Mouse (Mus musculus) cerebellum, adult 9-11 months (tissue): ENCODE data around the gene P2rx6.
"Not testable (repeated sequence)": the region's sequence is repeated elsewhere in the genome, so short reads cannot be mapped to it uniquely, and the experiment has no call there.

Experiments
- DNase-seq: peaks from one replicate; pipeline ENCODE4 v3.0.0; 2022

P2rx6 gene

DNA sequence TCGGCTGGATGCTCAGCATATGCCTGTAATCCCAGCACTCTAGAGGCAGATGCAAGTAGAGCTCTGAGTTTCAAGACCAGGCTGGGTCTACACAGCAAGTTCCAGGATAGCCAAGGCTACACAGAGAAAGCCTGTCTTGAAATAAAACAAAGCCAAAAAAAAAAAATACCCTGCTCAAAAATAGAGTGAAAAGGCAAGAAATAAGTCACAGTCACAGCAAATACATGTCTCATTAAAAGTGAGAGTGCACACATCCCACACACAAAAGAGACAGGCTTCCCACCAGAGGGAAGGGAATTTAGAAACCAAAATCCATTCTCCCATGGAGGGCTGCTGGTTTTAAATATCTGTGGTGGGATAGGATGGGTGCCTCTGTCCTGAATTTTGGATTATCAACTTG, 1.9 kb downstream of the P2rx6 start:
- DNase-seq: no peak

DNA sequence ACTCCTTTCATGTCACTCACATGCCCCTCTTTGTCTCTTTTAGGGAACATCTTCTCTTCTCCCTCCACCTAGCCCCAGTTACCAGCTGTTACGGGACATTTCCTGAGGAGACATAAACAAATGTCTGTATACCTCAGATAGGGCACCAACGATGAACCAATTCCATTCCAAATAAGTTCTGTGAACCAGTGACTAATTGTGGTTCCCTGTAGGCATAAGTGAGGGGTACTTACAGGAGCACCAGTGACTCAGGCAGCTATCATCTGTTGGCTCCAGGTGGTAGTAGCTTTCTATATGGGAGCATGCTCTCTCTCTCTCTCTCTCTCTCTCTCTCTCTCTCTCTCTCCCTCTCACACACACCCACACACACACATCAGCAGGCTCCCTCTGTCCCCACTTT, 2.5 kb downstream of the P2rx6 start:
- DNase-seq: no peak

DNA sequence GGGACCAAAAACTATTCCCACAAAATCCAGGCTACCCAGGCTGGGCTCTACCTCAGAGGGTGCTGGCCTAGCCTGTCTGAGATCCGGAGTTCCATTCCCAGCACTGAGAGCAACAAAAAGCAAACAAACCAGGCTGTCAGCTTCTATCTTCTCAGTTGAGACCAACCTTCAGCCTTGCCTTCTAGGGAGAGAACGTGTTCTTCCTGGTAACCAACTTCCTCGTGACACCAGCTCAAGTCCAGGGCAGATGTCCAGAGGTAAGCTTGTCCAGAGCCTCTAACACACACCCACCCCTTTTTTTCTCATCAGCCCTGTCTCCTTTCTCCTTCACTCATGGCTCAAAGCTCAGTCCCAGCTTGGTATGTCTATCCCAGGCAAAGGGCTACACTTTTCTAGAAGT, 3.1 kb downstream of the P2rx6 start:
- no peak for DNase-seq

DNA sequence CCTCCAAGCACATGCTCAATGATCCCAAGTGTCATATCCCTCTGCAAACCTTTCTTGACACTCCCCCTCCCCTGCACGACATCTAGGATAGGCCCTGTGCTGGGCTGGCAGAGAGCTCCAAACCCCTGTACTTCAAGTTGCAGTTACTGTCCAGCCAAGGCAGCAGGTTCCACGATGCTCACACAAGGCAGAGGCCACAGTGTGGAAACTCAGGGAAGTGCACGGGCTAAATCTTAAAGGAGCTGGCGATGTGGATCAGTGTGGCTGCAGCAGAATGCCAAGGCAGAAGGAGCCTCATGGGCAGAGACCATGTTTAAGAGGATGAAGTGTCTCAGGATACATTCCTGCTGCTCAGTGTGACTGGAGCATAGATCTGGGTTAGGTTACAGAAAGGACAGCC, 4.5 kb downstream of the P2rx6 start:
- no peak for DNase-seq

DNA sequence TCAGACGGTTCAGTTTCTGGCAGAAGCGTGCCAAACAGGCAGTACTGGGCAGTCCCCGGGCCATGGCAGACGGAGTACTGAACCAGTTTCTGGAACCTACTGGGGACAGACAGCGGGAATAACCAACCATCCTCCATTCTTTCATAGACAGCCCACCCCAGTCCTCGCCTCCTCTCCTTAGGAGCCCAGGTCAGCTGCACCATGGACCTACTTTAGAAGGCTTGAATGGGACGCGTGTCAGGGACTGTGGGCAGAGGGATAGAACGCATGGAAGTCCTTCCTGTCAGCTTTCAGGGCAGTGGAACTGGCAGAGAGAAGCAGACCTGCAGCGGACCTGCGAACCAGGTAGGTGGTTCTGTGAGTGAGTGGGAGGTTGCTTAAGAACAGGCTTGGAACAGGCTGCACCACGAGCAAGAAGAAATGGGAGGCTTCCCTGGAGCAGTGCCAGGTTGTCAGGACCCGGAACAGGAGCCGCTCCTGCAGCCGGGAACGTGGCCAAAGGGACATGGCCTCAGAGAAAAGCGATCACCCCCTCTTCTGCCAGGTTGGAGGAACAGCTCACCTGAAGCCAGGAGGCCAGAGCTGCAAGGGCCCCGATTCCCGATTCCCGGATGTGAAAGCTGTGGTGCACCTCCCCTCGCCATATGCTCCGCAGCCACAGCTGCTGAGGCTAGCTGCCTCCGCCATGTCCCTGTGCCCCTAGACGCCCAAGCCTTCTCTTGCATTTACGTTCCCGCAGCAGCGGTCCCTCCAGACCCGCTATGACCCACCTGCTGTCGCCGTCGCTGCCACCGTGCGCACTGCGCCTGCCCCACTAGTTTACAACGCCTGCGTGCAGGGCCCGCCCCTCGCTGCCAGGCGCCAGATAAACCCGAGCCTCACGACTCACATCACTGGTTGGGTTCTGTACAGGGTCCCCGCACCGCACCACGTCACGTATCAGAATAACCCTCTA, 14.5 kb downstream of the P2rx6 start:
- peak; percentile 86 for DNase-seq

DNA sequence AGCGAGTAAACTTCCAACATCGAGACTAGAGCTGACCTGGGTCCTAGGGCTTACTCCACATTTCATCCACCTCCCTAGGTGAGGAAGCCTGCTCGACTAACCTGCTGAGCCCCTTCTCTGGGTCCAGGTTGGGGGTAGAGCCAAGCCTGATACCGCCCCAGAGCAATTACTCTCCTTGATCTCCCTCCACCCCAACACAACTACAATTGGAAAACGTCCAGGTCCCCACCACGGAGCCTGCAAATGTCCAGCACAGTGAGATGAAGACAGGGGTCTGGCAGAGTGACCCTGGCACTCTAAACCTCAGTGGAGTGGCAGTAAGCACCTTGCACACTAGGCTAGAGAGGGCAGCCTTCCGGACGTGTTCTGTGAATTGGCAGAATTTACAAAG, 15.1 kb downstream of the P2rx6 start:
- no peak for DNase-seq

DNA sequence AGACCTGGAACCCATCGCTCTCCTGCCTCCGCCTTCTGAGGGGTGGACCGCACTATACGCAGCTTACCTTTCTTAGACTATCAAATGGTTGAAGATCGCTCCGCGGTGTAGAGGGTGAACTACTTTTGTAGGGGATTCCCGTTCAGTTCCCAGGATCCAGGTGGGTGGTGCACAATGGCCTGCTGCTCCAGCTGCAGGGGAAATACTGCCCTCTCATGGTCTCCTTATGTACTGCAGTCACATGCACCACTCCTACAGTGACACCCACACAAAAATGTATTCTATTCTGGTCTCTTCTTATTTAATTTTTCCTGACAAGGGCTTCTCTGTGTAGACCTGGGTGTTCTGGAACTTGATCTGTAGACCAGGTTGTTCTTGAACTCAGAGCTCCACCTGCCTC, 21.4 kb downstream of the P2rx6 start, which contains the start of gene Slc7a4:
Gene Slc7a4 (minus strand): TSS at position 151 of the 400 bp plus-strand sequence.
- DNase-seq: no peak

DNA sequence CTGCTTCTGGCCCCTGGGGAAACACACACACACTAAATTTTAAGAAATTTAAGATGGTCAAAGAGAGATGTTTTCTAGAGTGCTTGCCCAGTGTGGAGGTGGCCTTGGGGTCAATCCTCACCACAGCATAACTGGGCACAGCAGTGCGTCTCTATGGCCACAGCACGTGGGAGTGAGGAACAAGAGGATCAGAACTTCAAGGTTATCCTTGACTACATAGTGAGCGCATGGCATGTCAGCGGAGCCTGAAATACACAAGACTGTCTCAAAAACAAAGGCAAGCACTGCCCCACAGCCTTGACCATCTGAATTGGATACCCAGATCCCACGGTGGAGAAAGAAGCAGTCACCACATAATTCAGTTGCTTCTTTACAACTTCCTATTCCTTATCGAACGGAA, 22.9 kb downstream of the P2rx6 start:
- no peak for DNase-seq

DNA sequence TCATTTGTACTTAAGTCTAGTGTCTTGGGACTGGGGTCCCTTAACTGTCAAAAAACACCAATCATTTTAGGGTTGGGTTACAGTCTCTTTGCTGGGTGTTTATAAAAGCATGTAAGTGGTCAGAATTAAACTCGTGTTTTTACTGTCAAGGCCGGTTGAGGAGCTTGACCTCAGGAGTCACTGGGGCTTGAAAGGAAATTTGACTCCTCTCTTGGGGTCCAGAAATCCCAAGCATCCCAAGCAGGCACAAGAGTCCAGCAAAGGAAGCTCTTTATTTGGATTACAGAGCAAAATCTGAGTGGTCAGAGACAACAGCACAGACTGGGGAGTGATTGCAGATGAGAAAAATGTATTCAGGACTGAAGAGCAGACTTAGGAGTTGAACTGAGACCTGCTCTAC, 29.0 kb downstream of the P2rx6 start:
- DNase-seq: no peak

DNA sequence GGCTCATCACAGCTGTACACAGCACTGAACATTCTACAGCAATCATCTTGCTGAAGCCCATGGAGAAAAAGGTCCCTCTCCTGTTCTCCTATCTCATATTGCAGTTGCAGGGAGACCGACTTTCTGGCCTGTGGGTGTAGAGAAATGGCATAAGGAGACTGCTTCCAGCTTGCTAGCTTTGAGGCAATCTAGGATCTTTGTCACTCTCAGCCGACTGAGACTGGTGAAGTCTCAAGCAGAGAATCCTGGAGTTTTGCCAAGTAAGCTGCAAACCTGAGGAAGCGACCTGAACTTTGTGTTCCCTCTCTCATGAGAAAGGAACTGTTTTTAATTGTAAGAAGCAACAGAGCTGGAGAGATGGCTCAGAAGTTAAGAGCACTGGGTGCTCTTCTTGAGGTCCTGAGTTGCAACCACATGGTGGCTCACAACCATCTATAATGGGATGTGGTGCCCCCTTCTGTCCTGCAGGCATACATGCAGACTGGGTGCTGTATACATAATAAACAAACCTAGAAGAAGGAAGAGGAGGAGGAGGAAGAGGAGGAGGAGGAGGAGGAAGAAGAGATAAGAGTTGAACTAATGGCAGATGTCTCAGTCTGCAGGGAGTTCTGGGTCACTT, 39.4 kb downstream of the P2rx6 start:
- DNase-seq: no peak

DNA sequence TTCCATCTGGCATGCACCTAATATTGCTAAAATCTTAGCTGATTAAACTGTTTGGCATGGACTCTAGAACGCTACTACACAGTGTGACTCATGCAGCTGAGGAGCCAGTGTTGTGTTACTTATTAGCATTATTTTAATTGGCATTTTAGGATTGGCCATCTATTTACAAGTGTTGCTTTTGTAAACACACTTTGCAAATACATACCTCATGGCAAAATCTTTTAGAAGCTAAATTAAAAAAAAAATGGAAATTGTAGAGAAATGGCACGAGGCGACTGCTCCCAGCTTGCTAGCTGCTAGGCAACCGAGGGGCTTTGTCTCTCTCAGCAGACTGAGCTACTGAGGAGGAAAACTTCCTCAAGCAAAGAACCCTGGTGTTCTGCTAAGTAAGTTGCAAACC, 43.3 kb downstream of the P2rx6 start:
- DNase-seq: no peak

DNA sequence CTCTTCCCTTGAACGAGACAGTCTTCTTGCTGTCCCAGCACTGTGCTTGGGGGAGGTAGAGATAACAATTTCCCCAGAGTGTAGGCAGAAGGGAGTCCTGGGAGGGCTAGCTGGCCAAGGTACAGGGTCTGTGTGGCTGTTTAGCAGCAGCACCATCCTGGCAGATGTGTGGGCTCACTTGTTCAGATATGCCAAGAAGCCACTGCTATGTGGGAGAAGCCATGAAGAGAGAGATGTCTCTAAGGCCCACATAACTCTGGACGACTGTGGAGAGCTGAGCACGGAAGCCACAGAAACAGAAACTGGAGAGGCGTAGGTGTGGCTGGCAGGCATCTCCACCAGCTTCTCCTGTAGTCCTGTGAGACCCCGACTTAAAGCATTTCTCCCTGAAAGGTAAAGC, 44.0 kb downstream of the P2rx6 start:
- no peak for DNase-seq

DNA sequence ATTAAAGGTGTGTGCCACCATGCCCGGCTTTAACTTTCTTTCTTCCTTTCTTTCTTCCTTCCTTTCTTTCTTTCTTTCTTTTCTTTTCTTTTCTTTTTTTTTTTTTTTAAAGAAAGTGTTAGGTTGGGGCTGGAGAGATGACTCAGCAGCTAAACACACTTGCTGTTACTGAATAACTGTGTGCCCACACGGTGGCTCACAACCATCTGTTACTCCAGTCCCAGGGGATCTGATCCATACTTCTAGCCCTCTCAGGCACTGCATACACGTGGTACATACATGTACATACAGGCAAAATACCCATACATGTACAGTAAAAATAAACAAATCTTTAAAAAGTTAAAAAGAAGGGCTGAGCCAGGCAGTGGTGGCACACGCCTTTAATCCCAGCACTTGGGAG, 49.7 kb downstream of the P2rx6 start:
- no peak for DNase-seq

DNA sequence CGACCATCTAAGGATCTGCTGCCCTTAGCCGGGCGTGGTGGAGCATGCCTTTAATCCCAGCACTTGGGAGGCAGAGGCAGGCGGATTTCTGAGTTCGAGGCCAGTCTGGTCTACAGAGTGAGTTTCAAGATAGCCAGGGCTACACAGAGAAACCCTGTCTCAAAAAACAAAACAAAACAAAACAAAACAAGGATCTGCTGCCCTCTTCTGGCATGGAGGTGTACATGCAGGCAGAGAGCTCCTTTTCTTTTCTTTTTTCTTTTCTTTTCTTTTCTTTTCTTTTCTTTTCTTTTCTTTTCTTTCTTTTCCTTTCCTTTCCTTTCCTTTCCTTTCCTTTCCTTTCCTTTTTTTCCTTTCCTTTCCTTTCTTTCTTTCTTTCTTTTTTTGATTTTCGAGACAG, 53.1 kb downstream of the P2rx6 start:
- not testable (repeated sequence) for DNase-seq

DNA sequence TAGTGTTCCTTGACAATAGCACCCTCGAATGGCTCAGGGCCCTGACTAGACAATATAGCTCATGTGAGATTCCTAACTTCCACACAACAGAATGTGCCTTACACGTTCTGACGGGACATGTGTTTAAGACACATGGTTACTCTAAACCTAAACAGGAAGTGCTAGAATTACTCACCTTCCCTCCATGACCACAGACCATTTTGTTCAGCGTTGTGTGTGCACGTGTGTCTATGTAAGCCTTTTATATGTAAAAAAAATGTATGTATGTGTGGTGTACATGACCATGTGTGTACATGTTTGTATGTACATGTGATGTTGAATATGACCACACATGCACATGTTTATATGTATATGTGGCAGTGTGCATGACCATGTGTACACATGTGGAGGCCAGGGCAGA, 54.5 kb downstream of the P2rx6 start:
- DNase-seq: no peak

DNA sequence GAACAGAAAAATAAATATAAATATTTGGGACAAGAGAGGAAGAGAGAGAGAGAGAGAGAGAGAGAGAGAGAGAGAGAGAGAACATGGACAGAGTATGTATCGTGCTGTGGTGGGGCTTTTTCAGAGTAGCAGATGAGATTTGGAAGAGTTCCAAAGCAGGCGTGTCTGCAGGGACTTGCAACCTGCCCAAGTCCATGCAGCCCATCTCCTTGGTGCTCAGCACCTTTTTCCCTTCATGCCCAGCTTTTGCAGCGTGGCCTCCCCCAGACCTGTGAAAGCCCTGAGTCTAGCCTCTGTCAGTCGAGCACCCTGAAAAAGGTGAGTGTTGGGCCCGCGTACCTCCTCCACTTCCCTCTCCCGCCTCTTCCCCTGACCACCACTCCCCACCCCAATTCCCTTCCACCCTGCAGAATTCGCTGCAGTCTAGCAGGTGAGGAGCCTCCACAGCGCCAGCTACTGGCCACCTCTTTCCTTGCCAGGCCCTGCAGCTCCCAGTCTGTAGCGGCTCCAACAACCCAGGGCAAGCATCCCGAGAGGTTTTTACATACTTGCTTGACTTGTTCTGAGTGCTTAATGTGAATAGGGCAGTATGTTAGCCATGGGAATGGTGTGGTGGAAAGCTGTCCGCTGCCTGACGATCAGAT, 56.4 kb downstream of the P2rx6 start:
- DNase-seq: peak; percentile 64

DNA sequence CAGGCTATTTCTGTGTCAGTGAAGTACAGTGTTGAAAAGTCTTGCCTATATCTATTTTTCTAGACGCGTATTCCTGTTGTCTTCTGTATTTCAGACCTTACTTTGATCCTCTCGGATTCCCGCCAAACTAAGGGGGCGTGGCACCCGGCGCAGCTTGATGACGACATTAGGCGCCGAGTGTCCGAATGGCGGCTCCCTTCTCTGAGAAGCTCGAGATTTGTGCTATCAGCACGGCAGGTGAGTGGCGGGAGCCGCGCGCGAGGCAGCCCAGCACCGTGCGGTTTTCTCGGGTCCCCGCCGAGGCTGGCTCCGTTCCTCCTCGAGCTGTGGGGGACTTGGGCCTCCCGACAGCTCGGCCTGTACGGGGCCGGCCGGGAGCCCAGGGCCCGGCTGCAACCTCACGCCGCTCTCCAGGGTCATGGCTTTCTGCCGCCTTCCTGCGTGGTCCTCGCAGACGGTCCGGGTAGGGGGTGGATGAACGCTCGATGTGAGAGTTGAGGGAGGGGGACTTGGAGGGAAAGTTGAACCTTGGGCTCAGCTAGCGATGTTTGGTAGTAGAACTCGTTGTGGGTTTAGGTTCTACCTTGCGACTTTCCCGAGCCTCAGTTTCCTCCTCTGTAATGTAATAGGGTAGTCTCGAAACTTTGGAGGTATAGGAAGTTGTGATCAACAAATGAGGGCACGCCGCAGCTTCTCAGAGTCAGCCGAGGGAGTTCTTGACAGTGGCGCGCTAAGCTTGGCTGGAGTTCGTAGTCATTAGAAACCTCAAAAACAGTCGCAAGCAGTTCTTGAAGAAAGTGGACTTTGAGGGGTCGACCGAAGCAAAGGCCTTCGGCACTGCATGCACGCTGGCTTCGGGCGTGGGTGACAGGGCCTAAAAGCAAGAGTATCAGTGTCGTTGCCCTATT, 57.8 kb downstream of the P2rx6 start, which contains the start of gene Smpd4:
Gene Smpd4 (plus strand): TSS at position 157 of the 908 bp plus-strand sequence.
- DNase-seq: peak; percentile 84

DNA sequence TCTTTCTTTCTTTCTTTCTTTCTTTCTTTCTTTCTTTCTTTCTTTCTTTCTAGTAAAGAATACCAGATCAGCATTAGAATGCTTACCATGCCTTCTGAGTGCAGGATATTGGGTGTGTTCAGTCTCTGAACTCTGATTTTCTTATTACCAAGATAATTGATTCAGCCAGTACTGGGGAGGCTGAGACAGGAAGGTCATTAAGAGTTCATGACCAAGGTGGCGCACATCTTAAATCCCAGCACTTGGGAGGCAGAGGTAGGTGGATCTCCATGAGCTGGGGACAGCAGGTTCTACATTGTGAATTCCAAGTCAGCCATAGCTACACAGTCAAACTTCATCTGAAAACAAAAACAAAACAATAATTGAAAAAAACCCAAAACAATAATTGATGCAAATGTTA, 60.3 kb downstream of the P2rx6 start:
- no peak for DNase-seq

DNA sequence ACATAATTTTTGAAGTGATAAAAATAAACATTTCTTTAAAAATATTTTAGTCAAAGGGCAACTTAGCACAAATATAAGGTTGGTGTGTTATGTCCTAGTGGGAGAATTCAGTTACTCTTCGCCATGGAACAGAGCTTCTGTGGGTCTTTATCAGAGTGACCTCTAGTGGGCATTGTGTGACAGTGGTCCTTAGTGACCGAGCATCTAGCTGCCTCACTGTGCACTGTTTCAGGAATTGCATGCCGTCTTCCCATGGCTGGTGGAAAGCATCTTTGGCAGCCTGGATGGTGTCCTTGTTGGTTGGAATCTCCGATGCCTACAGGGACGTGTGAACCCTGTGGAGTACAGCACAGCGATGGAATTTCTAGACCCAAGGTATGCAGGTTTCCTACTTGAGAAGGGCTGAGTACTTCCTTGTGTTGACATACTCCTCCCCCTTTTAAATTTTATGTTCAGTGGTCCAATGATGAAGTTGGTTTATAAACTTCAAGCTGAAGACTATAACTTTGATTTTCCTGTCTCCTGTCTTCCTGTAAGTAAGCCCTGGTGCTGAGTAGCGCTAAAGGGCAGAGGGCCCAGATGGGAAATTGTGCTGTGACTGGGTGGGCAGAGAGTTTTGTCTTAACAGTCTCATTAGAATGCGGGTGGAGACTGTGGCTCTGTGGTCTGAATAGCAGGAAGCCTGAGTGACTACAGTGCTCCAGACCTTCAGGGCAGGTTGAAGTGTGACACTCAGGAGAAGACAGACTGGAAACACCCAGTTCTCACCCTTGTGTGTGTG, 64.0 kb downstream of the P2rx6 start:
- DNase-seq: peak; percentile 41

DNA sequence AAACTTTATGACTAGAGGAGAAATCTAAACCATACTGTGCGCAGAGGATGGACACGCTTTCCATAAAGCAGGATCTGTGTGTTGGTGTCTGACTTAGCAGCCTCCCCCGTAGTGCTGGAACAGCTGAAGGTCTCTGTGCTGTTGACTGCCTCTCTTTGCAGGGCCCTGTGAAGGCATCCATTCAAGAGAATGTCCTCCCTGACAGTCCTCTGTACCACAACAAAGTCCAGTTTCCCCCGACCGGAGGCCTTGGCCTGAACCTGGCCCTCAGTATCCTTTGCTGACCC, 64.5 kb downstream of the P2rx6 start:
- no peak for DNase-seq
